Mouse (Mus musculus) urinary bladder, postnatal 4 days (tissue): ENCODE measurements around the gene Gm14862.
"Not testable (repeated sequence)": the region's sequence is repeated elsewhere in the genome, so short reads cannot be mapped to it uniquely, and the experiment has no call there.

ENCODE experiments used
- DNase-seq, 2 experiments: peaks; one replicate each; pipeline ENCODE4 v3.0.0; 2021 to 2022; ENCODE audit warnings: low spot score in 2 of 2

The Gm14862 gene

GRCm38 (mm10) chrX:9256766-9257165, at the start of gene Gm14862:
TSS of gene Gm14862 (minus strand) at chrX:9256899.
- DNase-seq = no peak

DNA sequence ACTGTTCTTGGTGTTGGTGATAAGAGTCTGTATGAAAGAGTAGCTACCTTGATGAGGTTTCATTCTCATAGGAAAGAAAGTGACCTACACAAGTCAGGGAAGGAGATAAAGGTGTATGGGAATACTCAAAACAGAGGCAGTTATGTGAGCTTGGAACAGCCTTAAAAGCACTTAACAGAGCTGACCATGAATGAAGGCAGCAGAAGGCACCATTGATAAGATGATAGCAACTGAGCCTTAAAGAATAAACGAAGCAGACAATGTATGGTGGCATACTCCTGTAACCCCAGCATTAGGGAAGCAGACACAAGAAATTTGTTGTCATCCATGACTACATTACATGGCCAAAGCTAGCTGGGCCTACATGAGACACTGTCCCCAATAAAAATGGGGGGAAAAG, 46.8 kb upstream of the Gm14862 start:
- DNase-seq = no peak

GRCm38 (mm10) chrX:9302791-9303190, 46.1 kb upstream of the Gm14862 start:
- DNase-seq = no peak

GRCm38 (mm10) chrX:9298413-9298864, 41.7 kb upstream of the Gm14862 start:
- DNase-seq = no peak

- not testable (repeated sequence) for DNase-seq
These were observed 36.6 kb upstream of the Gm14862 start for GRCm38 (mm10) chrX:9293140-9293829.

DNA sequence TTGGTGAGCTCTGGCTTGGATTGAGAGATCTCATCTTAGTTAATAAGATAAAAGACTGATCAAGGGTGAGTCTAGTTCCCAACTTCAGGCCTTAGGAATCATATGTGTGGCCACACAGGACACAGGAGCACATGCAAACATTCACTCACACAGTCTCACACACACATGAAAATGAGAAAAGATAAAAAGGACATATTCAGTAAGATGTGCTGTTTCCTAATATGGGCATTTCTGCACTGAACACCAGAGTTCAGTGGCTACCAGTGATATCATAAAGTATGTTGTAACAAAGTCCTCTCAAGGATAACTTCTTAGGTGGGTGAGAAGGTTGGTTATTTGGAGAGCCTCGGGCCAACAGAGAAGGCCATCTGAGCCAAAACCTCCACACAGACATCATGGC, 26.8 kb upstream of the Gm14862 start, which contains the start of gene H2al1m:
Gene H2al1m (plus strand): TSS at position 301 of the 400 bp plus-strand sequence.
- not testable (repeated sequence) for DNase-seq

DNA sequence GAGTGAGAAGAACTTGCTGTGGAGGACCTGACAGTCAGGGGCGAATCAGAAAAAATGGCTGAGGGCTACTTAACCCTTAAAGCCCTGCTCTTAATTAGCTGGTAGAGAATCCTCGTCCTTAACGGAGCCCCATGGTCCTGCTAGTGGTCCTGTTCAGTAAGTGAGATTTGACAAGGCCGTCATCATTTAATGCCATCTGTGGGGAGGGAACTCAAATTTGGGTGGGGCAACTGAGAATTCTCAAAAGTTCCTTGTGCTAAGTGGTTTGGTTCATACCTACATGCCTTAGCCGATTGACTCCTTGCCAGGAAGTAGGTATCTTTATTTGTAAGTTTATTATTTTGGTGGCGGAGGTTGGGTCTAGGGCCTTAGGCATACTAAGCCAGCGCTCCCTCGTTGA, 17.6 kb upstream of the Gm14862 start:
- DNase-seq = no peak

- DNase-seq = no peak
These were observed 16.8 kb upstream of the Gm14862 start for GRCm38 (mm10) chrX:9273377-9274002.

DNA sequence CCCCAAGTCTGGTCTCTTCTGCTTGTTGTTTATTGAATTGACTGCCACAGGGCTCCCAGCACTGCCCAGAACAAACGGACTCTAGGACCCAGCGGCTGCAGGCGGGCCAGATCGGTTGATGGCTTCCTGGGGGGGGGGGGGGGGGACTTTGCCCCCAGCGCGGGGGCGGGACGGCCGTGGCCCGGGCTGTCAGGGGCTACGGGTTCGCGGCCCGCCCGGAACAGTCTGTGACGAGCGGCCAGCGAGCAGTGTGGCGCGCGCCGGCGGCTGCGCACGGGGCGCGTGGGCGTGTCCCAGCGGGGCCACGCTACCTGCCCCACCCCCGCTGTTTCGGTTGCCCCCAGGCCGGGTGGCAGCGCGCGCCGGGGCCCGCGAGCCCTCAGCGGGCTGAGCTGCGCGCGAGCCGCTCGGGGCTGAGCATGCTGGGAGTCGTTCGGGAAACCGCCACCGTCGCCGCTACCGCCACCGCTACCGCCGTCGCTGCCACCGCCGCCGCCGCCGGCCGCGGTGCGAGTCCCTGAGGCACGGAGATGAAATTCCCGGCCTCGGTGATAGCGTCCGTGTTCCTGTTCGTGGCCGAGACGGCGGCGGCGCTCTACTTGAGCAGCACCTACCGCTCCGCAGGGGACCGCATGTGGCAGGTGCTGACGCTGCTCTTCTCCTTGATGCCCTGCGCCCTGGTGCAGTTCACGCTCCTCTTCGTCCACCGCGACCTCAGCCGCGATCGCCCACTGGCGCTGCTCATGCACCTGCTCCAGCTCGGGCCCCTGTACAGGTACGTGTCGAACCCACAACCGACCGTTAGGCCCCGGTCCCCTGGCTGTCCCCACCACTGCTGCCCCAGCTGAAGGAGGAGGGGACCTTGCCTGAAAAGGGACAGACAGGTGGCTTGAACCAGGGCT, 16.0 kb upstream of the Gm14862 start, which contains the start of gene Xk:
Gene Xk (plus strand): TSS at position 297 of the 902 bp plus-strand sequence.
- DNase-seq = peak; percentile 32 to 60

DNA sequence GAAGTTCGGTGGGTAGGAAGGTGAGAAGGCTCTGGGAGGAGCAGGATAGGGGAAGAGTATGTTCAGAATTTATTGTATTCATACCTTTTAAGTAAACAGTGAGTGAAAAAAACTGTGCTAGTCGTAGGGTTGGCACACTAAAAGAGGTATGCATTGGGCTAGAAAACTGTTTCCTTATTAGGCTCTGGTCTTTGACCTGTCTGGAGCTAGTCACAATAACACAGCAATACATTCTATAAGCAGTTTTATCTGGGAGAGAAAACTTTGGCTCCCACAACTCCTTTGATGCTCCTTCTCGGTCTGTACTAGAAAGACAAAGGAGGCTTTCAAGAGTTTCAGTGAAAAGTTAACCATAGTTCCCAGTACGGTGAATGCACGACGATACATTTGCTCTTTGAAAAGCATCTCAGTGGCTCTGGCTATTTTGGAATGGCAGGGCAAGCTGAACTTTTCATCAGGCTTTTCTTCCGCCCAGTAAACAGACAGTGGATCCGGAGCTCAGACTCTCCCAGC, 15.3 kb upstream of the Gm14862 start:
- no peak for DNase-seq

DNA sequence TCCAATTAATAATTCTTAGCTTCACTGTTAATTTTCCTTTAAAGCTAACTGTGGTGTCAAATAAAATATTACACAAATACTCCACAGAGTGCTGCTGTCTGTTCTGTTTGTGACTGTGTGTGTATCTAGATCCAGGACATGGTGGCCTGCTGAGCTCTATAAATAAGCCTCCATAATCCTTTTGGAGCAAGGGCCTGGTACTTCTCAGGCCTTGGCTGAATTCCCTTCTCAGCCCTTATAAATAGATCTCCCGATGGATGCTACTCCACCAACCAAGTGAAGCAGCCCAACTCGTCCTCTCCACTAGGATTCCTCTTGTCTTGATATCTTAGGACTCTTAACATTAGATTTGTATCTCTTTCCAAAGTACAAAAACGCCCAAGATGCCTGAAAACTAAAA, 14.4 kb upstream of the Gm14862 start:
- no peak for DNase-seq

DNA sequence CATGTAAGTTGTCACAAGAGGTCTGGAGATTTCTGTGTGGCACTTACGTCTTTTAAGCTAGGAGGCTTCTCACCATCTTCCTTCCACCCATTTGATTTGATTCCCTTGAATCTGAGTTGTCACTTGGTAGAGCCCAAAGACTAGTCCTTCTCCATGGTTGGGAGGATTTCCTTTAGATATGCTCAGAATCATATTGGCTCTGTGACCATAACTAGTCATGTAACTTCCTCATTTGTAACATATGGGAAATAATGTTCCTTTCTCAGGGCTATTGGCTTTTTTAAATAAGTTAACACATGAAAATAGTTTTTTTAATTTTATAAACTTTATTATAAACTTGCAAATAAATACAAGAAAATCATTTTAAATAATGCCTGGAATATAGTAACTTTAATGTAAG, 2.6 kb upstream of the Gm14862 start:
- no peak for DNase-seq

GRCm38 (mm10) chrX:9257831-9258230, 1.1 kb upstream of the Gm14862 start:
- no peak for DNase-seq

DNA sequence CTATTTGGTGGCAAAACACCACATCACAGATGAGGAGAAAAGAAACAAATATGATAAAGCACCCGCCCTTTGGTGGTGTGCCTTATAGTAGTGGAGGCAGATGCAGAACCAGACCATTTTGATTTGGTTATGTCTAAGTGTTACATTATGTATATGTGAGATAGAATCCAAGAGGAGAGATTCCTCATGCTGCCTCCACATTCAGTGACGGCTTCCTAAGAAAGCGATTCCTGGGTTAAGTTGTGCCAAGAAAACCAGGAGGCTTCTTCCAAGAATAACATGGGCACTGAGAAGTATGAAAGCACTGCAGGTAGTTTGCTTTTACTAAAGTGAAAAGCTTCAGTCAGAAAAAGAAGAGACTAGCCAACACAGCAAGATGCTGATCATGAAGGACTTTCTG, 1.8 kb downstream of the Gm14862 start:
- no peak for DNase-seq

- no peak for DNase-seq
These were observed 2.7 kb downstream of the Gm14862 start for GRCm38 (mm10) chrX:9253990-9254389.

GRCm38 (mm10) chrX:9248911-9249310, 7.8 kb downstream of the Gm14862 start:
- DNase-seq = no peak

DNA sequence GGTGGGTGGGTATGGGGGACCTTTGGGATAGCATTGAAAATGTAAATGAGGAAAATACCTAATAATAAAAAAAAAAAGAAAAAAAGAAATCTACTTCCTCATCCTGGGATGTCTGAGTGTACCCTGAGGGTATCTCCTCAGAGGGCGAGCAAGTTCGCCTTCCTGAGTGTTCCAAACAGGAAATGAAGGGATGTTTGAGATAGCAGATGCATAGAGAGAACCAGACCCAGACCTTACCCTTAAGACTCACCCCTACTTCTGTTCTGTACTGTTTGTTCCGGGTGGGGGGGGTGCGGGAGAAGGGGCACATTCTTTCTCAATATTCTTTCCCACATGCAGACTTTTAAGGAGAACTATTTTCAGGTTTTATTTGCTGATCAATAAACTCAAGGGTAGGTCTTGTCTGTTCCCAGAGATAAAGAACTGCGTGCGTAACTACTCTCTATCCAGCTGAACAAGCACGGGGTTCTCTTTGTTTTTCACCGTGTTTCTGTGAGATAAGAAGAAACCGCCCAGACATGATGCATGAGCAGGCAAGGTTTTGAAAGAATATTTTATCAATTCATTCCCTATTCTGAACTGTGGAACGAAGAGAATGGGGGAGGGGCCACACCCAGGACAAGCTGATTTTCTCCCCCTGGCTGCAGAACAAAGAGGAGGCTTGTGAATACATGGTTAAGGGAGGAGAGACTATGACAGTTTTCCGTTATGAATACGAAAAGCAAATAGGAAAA, 11.9 kb downstream of the Gm14862 start:
- no peak for DNase-seq

- DNase-seq = no peak
These were observed 13.3 kb downstream of the Gm14862 start for GRCm38 (mm10) chrX:9243381-9243864.

DNA sequence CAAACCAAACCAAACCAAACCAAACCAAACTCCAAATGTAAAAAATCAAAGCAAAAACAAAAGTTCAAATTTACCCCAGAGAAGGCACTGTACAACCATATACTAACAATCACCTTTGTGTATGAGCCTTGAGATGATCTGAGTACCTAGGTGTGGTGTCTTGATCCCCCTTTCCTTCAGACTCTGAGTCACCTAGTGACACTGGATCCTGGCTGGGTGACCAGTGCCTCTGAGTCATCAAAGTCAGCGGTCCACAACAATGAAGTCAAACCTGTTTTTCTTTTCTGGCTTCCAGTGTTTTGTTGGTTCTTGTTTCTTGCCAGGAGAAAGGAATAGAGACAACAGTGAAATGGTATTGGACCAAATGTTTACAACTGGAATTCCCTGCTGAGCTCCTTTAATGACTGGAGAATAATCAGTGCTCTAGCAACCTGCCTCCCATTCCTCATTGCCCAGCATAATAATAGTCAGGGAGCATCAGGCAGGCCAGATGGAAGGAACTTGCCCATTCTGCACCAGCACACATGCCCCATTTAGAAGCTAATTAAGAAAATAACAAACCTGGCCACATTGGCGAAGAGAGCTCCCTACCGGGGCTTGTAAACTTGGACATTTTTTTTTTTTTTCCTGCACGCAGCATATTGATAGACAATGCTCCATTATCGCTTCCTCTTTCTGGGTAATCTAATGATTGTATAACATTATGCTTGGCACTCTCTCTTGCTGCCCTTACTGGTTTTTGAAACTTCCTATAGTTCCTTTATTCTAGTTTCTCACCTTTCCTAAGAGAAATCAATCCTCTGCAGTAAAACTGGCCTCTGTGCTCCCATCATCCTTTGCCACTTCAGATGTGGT, 15.7 kb downstream of the Gm14862 start:
- no peak for DNase-seq

- DNase-seq = no peak
These were observed 29.6 kb downstream of the Gm14862 start for GRCm38 (mm10) chrX:9227105-9227504.
